Mouse (Mus musculus): ENCODE results near the gene Pyroxd2. TPM values are rescaled to one million over a fixed set of nuclear protein-coding genes. Genes with fewer than 3 reads are reported as not detected.

The Pyroxd2 gene
- polyA plus RNA-seq, 1 experiment from 2014 or later = 13.8 TPM

DNA sequence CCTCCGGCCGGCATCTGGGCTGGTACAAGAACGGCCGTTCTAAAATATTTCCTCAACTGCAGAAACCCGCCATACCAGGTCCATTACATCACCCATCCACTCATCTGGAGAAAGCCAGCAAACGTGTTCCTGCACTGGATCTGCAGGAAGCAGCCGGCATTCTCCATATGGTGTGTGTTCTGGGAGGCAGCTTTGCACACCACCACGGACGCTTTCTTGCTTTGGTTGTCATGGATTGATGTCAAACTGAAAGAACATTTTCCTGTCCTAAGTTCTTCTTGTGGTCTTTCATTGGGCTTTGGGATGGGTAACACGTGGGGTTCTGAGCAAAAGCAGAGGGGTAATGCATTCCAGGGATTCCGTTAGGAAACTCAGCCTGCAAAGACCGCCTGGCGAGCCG, 10.7 kb downstream of the Pyroxd2 start:
- WGBS = 53% methylated on average over 14 of the region's 14 CpGs
- Histone ChIP-seq H3K4me1 (replicated peaks; ENCODE audit: control insufficient read depth, insufficient read depth, low read length) (0 out of 2 replicates have a peak, but pooled peaks cover 4% of the 10 kb centered on the region), H3K4me2 (replicated peaks; ENCODE audit: low read depth) (no peak overlapping the region), H3K9me3 (ENCODE audit: control insufficient read depth) (no peaks in the 10 kb centered on the region), H3K9ac (ENCODE audit: low read depth, low read length) (no peak overlapping the region), H3K27ac (ENCODE audit: low read depth, low read length) (no peak overlapping the region), H3K4me3 (ENCODE audit: low read depth, low read length) (no peak overlapping the region), H3K36me3 (ENCODE audit: control insufficient read depth, insufficient read depth) (no peaks in the 10 kb centered on the region), H3K27me3 (replicated peaks; ENCODE audit: control insufficient read depth, insufficient read depth, low read length) (no peaks in the 10 kb centered on the region)
- ATAC-seq = no peak
- TF ChIP-seq CTCF (IDR thresholded peaks at IDR 0.05; ENCODE audit: low read depth) = no peak

DNA sequence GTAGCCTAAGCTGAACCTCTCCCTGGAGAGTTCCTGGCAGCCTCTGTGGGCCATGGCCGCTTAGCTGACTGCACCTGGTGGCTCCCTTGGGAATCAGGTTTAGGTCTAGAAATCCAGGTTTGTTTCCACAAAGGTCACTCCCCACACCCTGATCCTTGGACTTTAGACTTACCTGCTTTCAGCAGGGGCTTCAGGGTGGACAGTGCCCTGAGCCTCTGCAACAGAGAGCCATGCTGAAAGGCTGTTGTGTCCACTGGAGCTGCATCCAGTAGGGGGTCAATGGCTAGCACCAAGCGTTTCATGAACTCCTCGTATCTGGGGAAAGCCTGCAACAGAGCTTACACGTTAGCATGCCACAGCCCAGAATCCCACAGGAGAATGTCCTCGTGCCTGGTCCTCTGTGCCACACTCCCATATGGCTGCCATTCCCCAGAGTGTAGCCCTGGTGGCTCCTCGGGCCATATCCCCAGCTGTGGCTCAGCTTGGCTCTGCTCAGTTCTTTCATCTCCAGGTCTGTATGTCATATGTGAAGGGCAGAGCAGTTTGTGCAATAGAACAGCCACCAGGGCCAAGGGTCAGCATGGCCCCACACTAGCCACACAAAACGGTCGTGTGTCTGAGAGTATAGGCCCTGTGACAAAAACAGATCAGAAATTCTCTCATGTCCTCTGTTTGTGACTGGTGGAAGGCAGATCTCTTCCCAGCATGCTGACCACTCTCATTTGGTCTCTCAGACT, 12.2 kb downstream of the Pyroxd2 start:
- no peak overlapping the region for H3K4me3 ChIP-seq (ENCODE audit: low read depth, low read length)
- 0 out of 2 replicates have a peak, but pooled peaks cover 4% of the 10 kb centered on the region for H3K4me1 ChIP-seq (replicated peaks; ENCODE audit: control insufficient read depth, insufficient read depth, low read length)
- no peak overlapping the region for H3K4me2 ChIP-seq (replicated peaks; ENCODE audit: low read depth)
- no peak overlapping the region for H3K9ac ChIP-seq (ENCODE audit: low read depth, low read length)
- H3K9me3 ChIP-seq (ENCODE audit: control insufficient read depth) = no peaks in the 10 kb centered on the region
- H3K27me3 ChIP-seq (replicated peaks; ENCODE audit: control insufficient read depth, insufficient read depth, low read length) = no peaks in the 10 kb centered on the region
- H3K36me3 ChIP-seq (ENCODE audit: control insufficient read depth, insufficient read depth) = no peaks in the 10 kb centered on the region
- 70% methylated on average over 8 of the region's 8 CpGs for WGBS
- no peak for TF ChIP-seq CTCF (IDR thresholded peaks at IDR 0.05; ENCODE audit: low read depth)
- ATAC-seq = no peak
- no peak overlapping the region for H3K27ac ChIP-seq (ENCODE audit: low read depth, low read length)

DNA sequence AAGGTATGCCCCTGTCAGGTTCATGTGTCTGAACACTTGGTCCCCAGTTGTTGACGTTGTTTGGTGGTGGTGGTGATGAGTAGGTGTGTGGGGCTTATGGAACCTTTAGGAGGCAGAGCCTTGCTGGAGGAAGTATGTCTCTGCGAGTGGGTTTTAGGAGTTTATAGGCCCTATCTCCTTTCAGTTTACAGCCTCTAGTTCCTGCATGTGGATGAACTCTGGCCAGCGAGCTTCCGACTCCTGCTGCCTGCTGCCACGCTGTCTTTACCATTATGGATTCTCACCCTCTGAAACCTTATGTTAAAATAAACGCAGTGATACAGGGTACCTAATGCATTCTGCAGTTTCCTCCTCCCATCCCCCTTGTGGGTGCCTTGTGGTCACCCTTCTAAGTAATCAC, 12.8 kb downstream of the Pyroxd2 start:
- ATAC-seq = no peak
- no peak for TF ChIP-seq CTCF (IDR thresholded peaks at IDR 0.05; ENCODE audit: low read depth)
- H3K36me3 ChIP-seq (ENCODE audit: control insufficient read depth, insufficient read depth) = no peaks in the 10 kb centered on the region
- no peak overlapping the region for H3K27ac ChIP-seq (ENCODE audit: low read depth, low read length)
- H3K9me3 ChIP-seq (ENCODE audit: control insufficient read depth) = no peaks in the 10 kb centered on the region
- 45% methylated on average over 6 of the region's 6 CpGs for WGBS
- H3K9ac ChIP-seq (ENCODE audit: low read depth, low read length) = no peak overlapping the region
- H3K27me3 ChIP-seq (replicated peaks; ENCODE audit: control insufficient read depth, insufficient read depth, low read length) = no peaks in the 10 kb centered on the region
- H3K4me1 ChIP-seq (replicated peaks; ENCODE audit: control insufficient read depth, insufficient read depth, low read length) = 0 out of 2 replicates have a peak, but pooled peaks cover 4% of the 10 kb centered on the region
- H3K4me2 ChIP-seq (replicated peaks; ENCODE audit: low read depth) = no peak overlapping the region
- no peak overlapping the region for H3K4me3 ChIP-seq (ENCODE audit: low read depth, low read length)

DNA sequence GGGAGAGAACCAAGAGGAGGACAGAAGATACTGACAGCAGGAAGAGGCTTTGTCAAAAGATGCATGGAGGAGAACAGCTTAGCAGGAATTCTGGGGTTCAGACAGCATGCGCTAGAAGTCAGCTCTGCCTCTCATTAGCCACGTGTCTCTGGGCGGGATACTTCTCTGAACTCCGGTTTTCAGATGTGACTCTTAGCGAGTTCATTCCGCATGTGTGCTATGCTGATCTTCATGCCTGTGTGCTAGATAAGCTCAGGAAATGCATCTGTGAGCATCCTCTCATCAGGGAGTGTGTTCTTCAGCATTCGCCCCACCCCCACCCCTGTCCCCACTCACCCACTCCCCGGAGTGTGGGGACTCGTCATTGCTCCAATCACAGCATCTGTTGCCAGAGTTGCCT, 14.8 kb downstream of the Pyroxd2 start:
- Histone ChIP-seq H3K4me1 (replicated peaks; ENCODE audit: control insufficient read depth, insufficient read depth, low read length) (0 out of 2 replicates have a peak, but pooled peaks cover 4% of the 10 kb centered on the region), H3K9me3 (ENCODE audit: control insufficient read depth) (no peaks in the 10 kb centered on the region), H3K27ac (ENCODE audit: low read depth, low read length) (no peak overlapping the region), H3K4me3 (ENCODE audit: low read depth, low read length) (no peak overlapping the region), H3K9ac (ENCODE audit: low read depth, low read length) (no peak overlapping the region), H3K27me3 (replicated peaks; ENCODE audit: control insufficient read depth, insufficient read depth, low read length) (no peaks in the 10 kb centered on the region), H3K4me2 (replicated peaks; ENCODE audit: low read depth) (no peak overlapping the region), H3K36me3 (ENCODE audit: control insufficient read depth, insufficient read depth) (no peaks in the 10 kb centered on the region)
- WGBS = 78% methylated on average over 9 of the region's 9 CpGs
- TF ChIP-seq CTCF (IDR thresholded peaks at IDR 0.05; ENCODE audit: low read depth) = no peak
- ATAC-seq = no peak

DNA sequence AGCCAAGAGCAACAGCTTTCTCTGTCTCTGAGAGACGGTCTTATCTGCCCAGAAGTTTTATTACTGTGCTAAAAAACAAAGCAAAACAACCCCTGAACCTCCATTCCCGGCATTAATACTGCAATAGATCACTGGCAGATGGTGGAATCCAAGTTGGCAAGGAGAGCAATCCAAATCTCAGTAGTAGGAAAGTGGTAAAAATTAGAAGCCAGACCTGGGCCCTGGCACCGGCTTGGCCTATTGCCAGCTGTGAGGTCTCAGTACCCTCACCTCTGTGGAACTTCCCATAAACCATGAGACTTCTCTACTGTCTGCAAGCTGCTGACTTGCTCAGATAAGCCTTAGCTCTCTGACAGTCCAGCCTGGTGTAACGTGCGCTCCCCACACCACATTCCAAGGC, 17.6 kb downstream of the Pyroxd2 start:
- Histone ChIP-seq H3K4me3 (ENCODE audit: low read depth, low read length) (no peak overlapping the region), H3K36me3 (ENCODE audit: control insufficient read depth, insufficient read depth) (no peaks in the 10 kb centered on the region; the same call in 1 of the 2 replicates), H3K4me2 (replicated peaks; ENCODE audit: low read depth) (no peak overlapping the region), H3K9me3 (ENCODE audit: control insufficient read depth) (no peaks in the 10 kb centered on the region), H3K9ac (ENCODE audit: low read depth, low read length) (no peak overlapping the region), H3K27me3 (replicated peaks; ENCODE audit: control insufficient read depth, insufficient read depth, low read length) (no peaks in the 10 kb centered on the region), H3K27ac (ENCODE audit: low read depth, low read length) (no peak overlapping the region), H3K4me1 (replicated peaks; ENCODE audit: control insufficient read depth, insufficient read depth, low read length) (0 out of 2 replicates have a peak, but pooled peaks cover 4% of the 10 kb centered on the region)
- ATAC-seq = no peak
- no peak for TF ChIP-seq CTCF (IDR thresholded peaks at IDR 0.05; ENCODE audit: low read depth)
- WGBS = 49% methylated on average over 5 of the region's 5 CpGs

DNA sequence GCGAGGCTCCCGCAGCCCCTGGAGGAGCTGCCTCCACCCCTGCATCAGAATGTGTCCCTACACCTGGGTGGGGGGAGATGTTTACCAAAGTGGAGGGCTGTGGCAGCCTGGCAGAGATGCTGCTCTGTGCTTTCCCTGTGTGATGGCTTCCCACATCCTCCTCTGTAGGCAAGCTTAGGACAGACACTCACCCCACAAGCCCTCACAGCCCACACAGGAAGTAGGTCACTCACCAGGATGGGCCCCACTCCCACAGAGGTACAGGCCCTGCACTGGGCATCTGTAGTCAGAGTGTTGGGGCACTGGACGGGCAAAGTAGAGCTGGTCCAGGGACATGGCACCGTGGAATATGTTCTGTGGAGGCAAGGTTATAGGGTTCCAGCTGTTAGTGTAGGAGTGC, 25.2 kb downstream of the Pyroxd2 start:
- H3K9ac ChIP-seq (ENCODE audit: low read depth, low read length) = no peak overlapping the region
- no peaks in the 10 kb centered on the region; the same call in 1 of the 2 replicates for H3K36me3 ChIP-seq (ENCODE audit: control insufficient read depth, insufficient read depth)
- no peak overlapping the region for H3K4me3 ChIP-seq (ENCODE audit: low read depth, low read length)
- no peak for TF ChIP-seq CTCF (IDR thresholded peaks at IDR 0.05; ENCODE audit: low read depth)
- H3K4me1 ChIP-seq (replicated peaks; ENCODE audit: control insufficient read depth, insufficient read depth, low read length) = 0 out of 2 replicates have a peak, but pooled peaks cover under 1% of the 10 kb centered on the region
- H3K27me3 ChIP-seq (replicated peaks; ENCODE audit: control insufficient read depth, insufficient read depth, low read length) = no peaks in the 10 kb centered on the region
- H3K27ac ChIP-seq (ENCODE audit: low read depth, low read length) = no peak overlapping the region
- H3K4me2 ChIP-seq (replicated peaks; ENCODE audit: low read depth) = no peak overlapping the region
- ATAC-seq = no peak
- no peaks in the 10 kb centered on the region for H3K9me3 ChIP-seq (ENCODE audit: control insufficient read depth)
- 82% methylated on average over 4 of the region's 4 CpGs for WGBS

All from intestine, postnatal 0 days (tissue).